14 mouse cellular contexts compared by ENCODE assay signal in the genomic region with DNA sequence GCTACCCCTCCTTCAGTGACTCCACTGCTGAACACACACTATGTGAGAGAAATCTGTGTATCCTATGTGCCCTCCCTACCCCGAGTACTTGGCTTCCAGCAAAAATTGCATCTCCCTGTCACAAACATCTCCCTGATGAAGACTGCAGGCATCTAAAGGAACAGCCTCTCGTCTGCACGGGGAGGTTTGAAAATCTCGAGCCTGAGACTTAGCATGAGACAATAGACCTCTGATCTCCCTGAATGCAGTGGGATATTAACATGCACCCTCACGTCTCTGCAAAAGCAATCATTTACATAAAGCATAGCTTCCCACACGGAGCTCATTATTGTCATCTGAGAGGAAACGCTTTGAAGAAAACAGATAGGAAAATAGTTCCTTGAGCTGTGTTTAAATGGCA. TPM values are rescaled to one million over a fixed set of nuclear protein-coding genes. Genes with fewer than 3 reads are reported as not detected.
A peak's percentile ranks its signal among the peaks of the same experiment; 100 is the strongest.
DNase-seq lines count a peak whose midpoint lies in the region; ATAC-seq and TF ChIP-seq lines count a peak whose summit lies in the region.
"Had no signal": no experiment of that assay in that cellular context is flagged by ENCODE, and none has a peak within 500 bp of the region (broad histone marks: within the 10 kb centered on the region; RNA-seq: fewer than 3 reads in every experiment).

No protein-coding gene starts in this region.

- peak; percentile 55 to 70 for DNase-seq in right cerebral cortex, postnatal 10 days (ENCODE audit: low spot score in 2 of 2)
- DNase-seq in right cerebral cortex, postnatal 36 days (ENCODE audit: low spot score in 2 of 2), result no peak
- DNase-seq in frontal cortex, postnatal 36 days (ENCODE audit: low spot score in 2 of 2), result peak; percentile 15 to 22
- no peak for DNase-seq in retina, embryonic 14.5 days (ENCODE audit: low spot score)
- no peak for DNase-seq in thymus, adult 2 months
- no peak for DNase-seq in thymus, postnatal 36 days
- DNase-seq: adrenal gland, postnatal 14 days; cerebellum, adult 11 months; kidney, postnatal 10 days had no signal

- H3K36me3 ChIP-seq in midbrain, embryonic 12.5 days, result no peaks in the 10 kb centered on the region
- no peaks in the 10 kb centered on the region for H3K36me3 ChIP-seq in thymus, adult 2 months (ENCODE audit: control insufficient read depth, insufficient read depth, low read length)

- no peaks in the 10 kb centered on the region for H3K9me3 ChIP-seq in midbrain, embryonic 12.5 days

- H3K4me2 ChIP-seq in midbrain, embryonic 12.5 days (replicated peaks), result peak overlapping the region; percentile 32

- no peak overlapping the region for H3K4me3 ChIP-seq in midbrain, embryonic 12.5 days
- H3K4me3 ChIP-seq in thymus, adult 2 months (ENCODE audit: control insufficient read depth, insufficient read depth, low read length), result no peak overlapping the region
- H3K4me3 ChIP-seq: left cerebral cortex, adult 2 months had no signal

- H3K9ac ChIP-seq in midbrain, embryonic 12.5 days (replicated peaks), result no peak overlapping the region

- peaks cover 34% of the 10 kb centered on the region for H3K4me1 ChIP-seq in midbrain, embryonic 12.5 days
- H3K4me1 ChIP-seq in thymus, adult 2 months (replicated peaks; ENCODE audit: control insufficient read depth, insufficient read depth, low read length), result no peaks in the 10 kb centered on the region

- no peak for TF ChIP-seq CTCF in thymus, adult 2 months (IDR thresholded peaks at IDR 0.05; ENCODE audit: borderline replicate concordance, control insufficient read depth, extremely low read depth, insufficient read depth, low read length, poor library complexity)

- no peak for TF ChIP-seq POLR2A in thymus, adult 2 months (IDR thresholded peaks at IDR 0.05; ENCODE audit: control insufficient read depth, extremely low read depth, insufficient read depth, low read length, poor library complexity)

- 14% methylated on average over 7 of the region's 7 CpGs for WGBS in midbrain, embryonic 12.5 days
- WGBS in thymus, adult 2 months, result 75% methylated on average over 7 of the region's 7 CpGs

- peak; percentile 89 for ATAC-seq in midbrain, embryonic 12.5 days (ENCODE audit: low FRiP score, low read depth)

- H3K27ac ChIP-seq in midbrain, embryonic 12.5 days (replicated peaks), result peak overlapping the region; percentile 69
- no peak overlapping the region for H3K27ac ChIP-seq in thymus, adult 2 months (ENCODE audit: control insufficient read depth, insufficient read depth, low read length)
- H3K27ac ChIP-seq: left cerebral cortex, adult 2 months had no signal

- 0 out of 2 replicates have a peak, but pooled peaks cover 3% of the 10 kb centered on the region for H3K27me3 ChIP-seq in midbrain, embryonic 12.5 days
- H3K27me3 ChIP-seq in thymus, adult 2 months (ENCODE audit: control insufficient read depth, insufficient read depth, low read length), result no peaks in the 10 kb centered on the region
- H3K27me3 ChIP-seq: CH12.LX had no signal

RNA-seq across cellular contexts. Expression of a gene that starts 22.4 kb away (rescaled TPM):
- polyA plus RNA-seq in midbrain, embryonic 12.5 days (2016; fragmentation: Nextera tagmentation; extraction: Ambion mirVana), result not detected in 2 replicates
- not detected in 2 replicates for polyA plus RNA-seq in thymus, adult 2 months (2012; rRNA removed)
- polyA plus RNA-seq: liver, adult 2 months; lung, embryonic 16.5 days had no signal

RNA-seq across cellular contexts. Expression of a gene that starts 40.4 kb away (rescaled TPM):
- not detected in 2 replicates for polyA plus RNA-seq in midbrain, embryonic 12.5 days (2016; fragmentation: Nextera tagmentation; extraction: Ambion mirVana)
- polyA plus RNA-seq in thymus, adult 2 months (2012; rRNA removed), result not detected in 2 replicates
- polyA plus RNA-seq: liver, adult 2 months; lung, embryonic 16.5 days had no signal

RNA-seq across cellular contexts. Expression of a gene that starts 42.8 kb away (rescaled TPM):
- polyA plus RNA-seq in midbrain, embryonic 12.5 days (2016; fragmentation: Nextera tagmentation; extraction: Ambion mirVana), result not detected in 2 replicates
- not detected in 2 replicates for polyA plus RNA-seq in thymus, adult 2 months (2012; rRNA removed)
- polyA plus RNA-seq: liver, adult 2 months; lung, embryonic 16.5 days had no signal

Comparison
In these comparisons a context has a peak if more than half of its experiments do, and no peak if none do; other contexts are left out.
1. DNase-seq: peak in right cerebral cortex, postnatal 10 days (2 of 2) and frontal cortex, postnatal 36 days (2 of 2); none in right cerebral cortex, postnatal 36 days (0 of 2), retina, embryonic 14.5 days (single experiment), thymus, adult 2 months (single experiment) and thymus, postnatal 36 days (0 of 2).